26 mouse cellular contexts compared by ENCODE assay signal in the genomic region with DNA sequence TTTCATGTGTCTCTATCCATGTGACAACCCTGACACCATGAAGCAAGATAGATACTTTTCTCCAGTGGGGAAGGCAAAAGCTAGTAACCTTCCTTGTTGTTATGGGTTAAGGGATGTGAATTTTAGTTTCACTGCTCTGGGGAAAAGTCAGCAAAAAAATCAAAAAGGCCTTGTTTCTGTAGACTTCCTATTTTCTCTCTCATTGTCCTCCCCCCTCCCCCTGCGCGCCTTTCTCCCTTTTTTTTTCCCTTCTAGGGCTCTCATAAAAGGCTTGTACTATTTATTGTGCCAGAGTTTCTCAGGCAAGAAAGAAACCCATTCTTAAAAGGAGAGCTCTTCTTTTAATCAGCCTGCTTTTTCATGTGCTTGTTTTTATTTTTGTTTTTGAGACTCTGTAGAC.
"Had no signal": no experiment of that assay in that cellular context is flagged by ENCODE, and none has a peak within 500 bp of the region (broad histone marks: within the 10 kb centered on the region; RNA-seq: fewer than 3 reads in every experiment).

No protein-coding gene starts in this region.

- H3K36me3 ChIP-seq: heart, embryonic 10.5 days; heart, embryonic 12.5 days; hindbrain, embryonic 13.5 days; hindbrain, embryonic 15.5 days; kidney, embryonic 15.5 days; limb, embryonic 13.5 days; limb, embryonic 15.5 days; liver, embryonic 12.5 days had no signal

- DNase-seq: gastrocnemius, adult 2 months; gastrocnemius, postnatal 10 days; gastrocnemius, postnatal 36 days; heart, adult 18-20 months; heart, postnatal 10 days; heart, postnatal 4 days; kidney, adult 11 months; kidney, adult 2 months; kidney, adult 9 months; kidney, postnatal 14 days; kidney, postnatal 36 days; layer of hippocampus, adult 9-11 months; layer of hippocampus, postnatal 36 days; left cerebral cortex, postnatal 4 days had no signal

- H3K27ac ChIP-seq: gastrocnemius, adult 2 months; heart, embryonic 10.5 days; hindbrain, embryonic 13.5 days; hindbrain, embryonic 15.5 days; hindbrain, postnatal 0 days; kidney, embryonic 15.5 days; kidney, postnatal 0 days; limb, embryonic 13.5 days; limb, embryonic 15.5 days; liver, embryonic 12.5 days; liver, embryonic 14.5 days had no signal

- H3K4me1 ChIP-seq: heart, embryonic 10.5 days; heart, embryonic 12.5 days; hindbrain, embryonic 13.5 days; hindbrain, embryonic 15.5 days; kidney, embryonic 15.5 days; limb, embryonic 13.5 days; limb, embryonic 15.5 days; liver, embryonic 12.5 days had no signal

- H3K27me3 ChIP-seq: heart, embryonic 12.5 days; hindbrain, embryonic 13.5 days; hindbrain, embryonic 15.5 days; kidney, embryonic 15.5 days; limb, embryonic 13.5 days; limb, embryonic 15.5 days; liver, embryonic 12.5 days had no signal

- H3K9ac ChIP-seq: heart, embryonic 12.5 days; hindbrain, embryonic 13.5 days; hindbrain, embryonic 15.5 days; kidney, embryonic 15.5 days; limb, embryonic 13.5 days; limb, embryonic 15.5 days; liver, embryonic 12.5 days; liver, embryonic 14.5 days had no signal

- H3K4me3 ChIP-seq: gastrocnemius, adult 2 months; heart, embryonic 10.5 days; heart, embryonic 12.5 days; hindbrain, embryonic 13.5 days; hindbrain, embryonic 15.5 days; kidney, embryonic 15.5 days; limb, embryonic 13.5 days; limb, embryonic 15.5 days; liver, embryonic 12.5 days had no signal

- ATAC-seq: hindbrain, postnatal 0 days; intestine, embryonic 16.5 days; liver, embryonic 12.5 days had no signal

- H3K9me3 ChIP-seq: heart, embryonic 10.5 days; heart, embryonic 12.5 days; hindbrain, embryonic 13.5 days; hindbrain, embryonic 15.5 days; kidney, embryonic 15.5 days; limb, embryonic 13.5 days; limb, embryonic 15.5 days; liver, embryonic 12.5 days had no signal
